ENCODE assay signal across 8 mouse cellular contexts in the genomic region with DNA sequence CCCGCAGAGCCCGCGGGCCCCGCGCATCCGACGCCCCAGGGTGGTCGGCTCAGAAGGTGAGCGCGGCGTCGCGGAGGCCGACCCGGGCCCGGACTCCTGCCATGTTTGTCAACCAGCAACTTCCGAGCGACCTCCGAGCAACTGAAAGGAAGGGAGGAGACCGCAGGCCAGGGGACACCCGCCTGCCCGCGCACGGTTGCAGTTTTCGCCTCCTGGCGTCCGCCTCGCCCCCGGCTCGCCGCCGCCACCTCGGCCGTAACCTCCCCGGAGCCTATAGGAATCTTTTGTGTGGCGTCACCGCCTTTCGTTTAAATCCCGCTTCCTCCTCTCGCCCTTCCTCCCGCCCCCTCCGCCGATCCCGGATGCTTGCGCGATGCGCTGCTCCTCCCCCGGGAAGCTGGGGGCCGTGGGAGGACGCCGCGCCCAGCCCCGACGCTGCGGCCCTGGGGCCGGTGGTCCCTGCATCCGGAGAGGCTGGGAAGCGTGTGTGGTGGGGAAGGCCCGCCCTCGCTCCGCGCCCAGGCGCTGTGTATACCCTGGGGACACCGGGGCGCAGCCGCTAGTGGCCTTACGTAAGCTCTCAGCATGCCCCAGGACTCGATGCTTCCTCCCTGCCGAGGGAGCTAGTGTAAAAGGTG. TPM values are rescaled to one million over a fixed set of nuclear protein-coding genes. Genes with fewer than 3 reads are reported as not detected.
DNase-seq lines count a peak whose midpoint lies in the region; ATAC-seq and TF ChIP-seq lines count a peak whose summit lies in the region.

Gene Tlnrd1 (minus strand): TSS at position 285 of the 638 bp plus-strand sequence.
Gene Mesd (plus strand): TSS at position 446 of the 638 bp plus-strand sequence.

- H3K9me3 ChIP-seq in E14TG2a.4 (ENCODE audit: low read length): no peaks in the 10 kb centered on the region
- no peaks in the 10 kb centered on the region for H3K9me3 ChIP-seq in forebrain, embryonic 13.5 days (replicated peaks)
- H3K9me3 ChIP-seq in neural tube, embryonic 15.5 days (replicated peaks): no peaks in the 10 kb centered on the region

- peak within 1 kb of the TSS; percentile 90 for H3K27ac ChIP-seq in forebrain, embryonic 13.5 days
- H3K27ac ChIP-seq in neural tube, embryonic 15.5 days (replicated peaks): peak within 1 kb of the TSS; percentile 94

- ATAC-seq in forebrain, embryonic 13.5 days: peak; percentile 86
- peak; percentile 90 for ATAC-seq in neural tube, embryonic 15.5 days (ENCODE audit: low FRiP score)

- H3K4me1 ChIP-seq in E14TG2a.4 (replicated peaks; ENCODE audit: low read depth, low read length): peaks cover 57% of the 10 kb centered on the region
- peaks cover 48% of the 10 kb centered on the region for H3K4me1 ChIP-seq in forebrain, embryonic 13.5 days
- peaks cover 48% of the 10 kb centered on the region for H3K4me1 ChIP-seq in neural tube, embryonic 15.5 days

- 0% methylated on average over 61 of the region's 69 CpGs for WGBS in forebrain, embryonic 13.5 days
- under 1% methylated on average over 62 of the region's 69 CpGs for WGBS in neural tube, embryonic 15.5 days

- DNase-seq in c-Kit-positive CD71-positive TER-119-positive erythroid progenitor cells, embryonic 14.5 days (ENCODE audit: low spot score): peak; percentile 83
- DNase-seq in heart, postnatal 10 days: peak; percentile 91 to 93
- peak; percentile 89 for DNase-seq in layer of hippocampus, adult 11-12 months (ENCODE audit: low spot score)
- DNase-seq in lung, adult 18-20 months: peak; percentile 93 to 94
- DNase-seq in testis, postnatal 14 days (ENCODE audit: low spot score): peak; percentile 87

- intact Hi-C loops in heart, postnatal 10 days (cut with DNase I): loop anchor here (1.0 to 5.0 kb wide), 2 partner anchors 74 to 227 kb away; no protein-coding TSS in a partner anchor

- peak within 1 kb of the TSS; percentile 90 for H3K4me2 ChIP-seq in forebrain, embryonic 13.5 days
- peak within 1 kb of the TSS; percentile 70 for H3K4me2 ChIP-seq in neural tube, embryonic 15.5 days

- H3K27me3 ChIP-seq in E14TG2a.4 (ENCODE audit: insufficient read depth, low read length): no peaks in the 10 kb centered on the region
- H3K27me3 ChIP-seq in forebrain, embryonic 13.5 days: no peaks in the 10 kb centered on the region
- H3K27me3 ChIP-seq in neural tube, embryonic 15.5 days (replicated peaks): no peaks in the 10 kb centered on the region

- peaks cover 25% of the 10 kb centered on the region for H3K36me3 ChIP-seq in E14TG2a.4 (ENCODE audit: insufficient read depth, low read length)
- H3K36me3 ChIP-seq in forebrain, embryonic 13.5 days (ENCODE audit: poor library complexity, severe bottlenecking): peaks cover 10% of the 10 kb centered on the region
- no peaks in the 10 kb centered on the region for H3K36me3 ChIP-seq in neural tube, embryonic 15.5 days

- no peak for TF ChIP-seq CTCF in E14TG2a.4 (conservative IDR thresholded peaks at IDR 0.05; ENCODE audit: low read length)

- peak within 1 kb of the TSS; percentile 89 for H3K4me3 ChIP-seq in E14TG2a.4 (replicated peaks; ENCODE audit: low read length)
- peak within 1 kb of the TSS; percentile 75 for H3K4me3 ChIP-seq in forebrain, embryonic 13.5 days
- H3K4me3 ChIP-seq in neural tube, embryonic 15.5 days (replicated peaks): peak within 1 kb of the TSS; percentile 83

- H3K9ac ChIP-seq in forebrain, embryonic 13.5 days: peak within 1 kb of the TSS; percentile 90
- peak within 1 kb of the TSS; percentile 92 for H3K9ac ChIP-seq in neural tube, embryonic 15.5 days (replicated peaks)

RNA-seq across cellular contexts. Expression of gene Tlnrd1, which starts in this region (rescaled TPM):
- polyA plus RNA-seq in forebrain, embryonic 13.5 days (2015; fragmentation: Nextera tagmentation; extraction: Ambion mirVana): 4.1 and 4.2 TPM in 2 replicates
- total RNA-seq in heart, postnatal 10 days (2021): 10 to 100 TPM; 21.7 to 23.3 TPM
- 10.9 TPM in 2 replicates for polyA plus RNA-seq in neural tube, embryonic 15.5 days (2015; fragmentation: Nextera tagmentation; extraction: Ambion mirVana)

RNA-seq across cellular contexts. Expression of gene Mesd, which starts in this region (rescaled TPM):
- 68.8 and 69.1 TPM in 2 replicates for polyA plus RNA-seq in forebrain, embryonic 13.5 days (2015; fragmentation: Nextera tagmentation; extraction: Ambion mirVana)
- 10 to 100 TPM; 48.7 to 53.7 TPM for total RNA-seq in heart, postnatal 10 days (2021)
- 61.6 and 75.5 TPM in 2 replicates for polyA plus RNA-seq in neural tube, embryonic 15.5 days (2015; fragmentation: Nextera tagmentation; extraction: Ambion mirVana)

Comparison
In these comparisons a context has a peak if more than half of its experiments do, and no peak if none do; other contexts are left out.
1. Peak in every context shown above with its lines: DNase-seq, ATAC-seq, H3K4me3 ChIP-seq and H3K27ac ChIP-seq.